Mouse (Mus musculus): ENCODE data around the gene Arhgef26.

DNA sequence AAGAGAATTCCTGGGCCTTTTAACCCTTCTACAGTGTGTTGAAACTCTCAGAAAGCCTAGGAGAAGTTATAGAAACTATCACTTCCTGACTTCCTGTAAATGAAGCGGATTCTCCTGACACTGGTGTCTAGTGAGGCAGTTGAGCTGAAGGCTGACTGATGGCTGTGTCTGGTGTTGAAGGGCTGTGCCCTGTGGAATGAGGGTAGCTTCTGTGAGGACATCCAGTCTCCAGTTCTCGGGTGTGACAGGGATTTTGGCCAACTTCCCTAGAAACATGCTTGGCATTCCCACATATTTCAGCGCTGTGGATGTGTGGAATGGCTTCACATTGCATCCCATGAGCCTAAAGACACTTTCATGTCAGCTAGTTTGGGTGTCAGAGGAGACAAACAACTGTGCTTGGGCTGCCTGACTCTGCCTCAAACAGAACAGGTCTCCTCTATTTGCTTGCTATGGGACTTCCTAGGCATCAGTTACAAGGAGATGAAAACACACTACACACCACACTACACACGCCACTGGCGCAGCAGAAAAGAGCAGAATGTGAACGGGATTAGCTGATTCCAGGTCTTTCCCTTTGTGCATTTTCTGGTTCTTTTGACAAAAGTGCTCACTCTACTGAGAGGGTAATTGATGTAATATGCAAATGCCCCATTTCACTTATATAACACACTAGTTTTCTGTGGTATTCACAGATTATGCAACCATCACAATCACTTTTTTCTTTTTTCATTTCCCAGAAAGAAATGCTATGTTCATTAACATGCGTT is 66.5 kb downstream of the Arhgef26 start:
- TF ChIP-seq POLR2A (IDR thresholded peaks at IDR 0.05; ENCODE audit: borderline replicate concordance, insufficient read depth, low read length) = no peak
- TF ChIP-seq CTCF (IDR thresholded peaks at IDR 0.05; ENCODE audit: borderline replicate concordance, insufficient read depth, low read depth, low read length) = no peak

Measured in cerebellum, adult 2 months (tissue).